Mouse (Mus musculus): ENCODE measurements around the gene Epsti1.
"Not testable (repeated sequence)": the region's sequence is repeated elsewhere in the genome, so short reads cannot be mapped to it uniquely, and the experiment has no call there.

The Epsti1 gene

GRCm38 (mm10) chr14:77904171-77904762, at the start of gene Epsti1:
Gene Epsti1, plus strand, starts transcription at chr14:77904239.
- DNase-seq (ENCODE audit: low read depth, low spot score), result no peak

GRCm38 (mm10) chr14:77859894-77860293, 44.1 kb upstream of the Epsti1 start:
- no peak for DNase-seq (ENCODE audit: low read depth, low spot score)

- no peak for DNase-seq (ENCODE audit: low read depth, low spot score)
Measured at GRCm38 (mm10) chr14:77860841-77861560, 43.0 kb upstream of the Epsti1 start.

GRCm38 (mm10) chr14:77864051-77864450, 40.0 kb upstream of the Epsti1 start:
- no peak for DNase-seq (ENCODE audit: low read depth, low spot score)

GRCm38 (mm10) chr14:77864510-77864909, 39.5 kb upstream of the Epsti1 start:
- no peak for DNase-seq (ENCODE audit: low read depth, low spot score)

- no peak for DNase-seq (ENCODE audit: low read depth, low spot score)
Measured at GRCm38 (mm10) chr14:77867601-77868000, 36.4 kb upstream of the Epsti1 start.

GRCm38 (mm10) chr14:77870926-77871325, 33.1 kb upstream of the Epsti1 start:
- DNase-seq (ENCODE audit: low read depth, low spot score), result no peak

- no peak for DNase-seq (ENCODE audit: low read depth, low spot score)
Measured at GRCm38 (mm10) chr14:77871380-77871975, 32.6 kb upstream of the Epsti1 start.

GRCm38 (mm10) chr14:77874304-77875241, 29.5 kb upstream of the Epsti1 start, which contains the start of gene Dnajc15:
Gene Dnajc15, minus strand, starts transcription at chr14:77875125.
- peak; percentile 65 for DNase-seq (ENCODE audit: low read depth, low spot score)

GRCm38 (mm10) chr14:77876199-77876598, 27.8 kb upstream of the Epsti1 start:
- DNase-seq (ENCODE audit: low read depth, low spot score), result no peak

GRCm38 (mm10) chr14:77877876-77878275, 26.2 kb upstream of the Epsti1 start:
- DNase-seq (ENCODE audit: low read depth, low spot score), result not testable (repeated sequence)

- no peak for DNase-seq (ENCODE audit: low read depth, low spot score)
Measured at GRCm38 (mm10) chr14:77881998-77882397, 22.0 kb upstream of the Epsti1 start.

GRCm38 (mm10) chr14:77882669-77883068, 21.4 kb upstream of the Epsti1 start:
- no peak for DNase-seq (ENCODE audit: low read depth, low spot score)

GRCm38 (mm10) chr14:77886376-77886775, 17.7 kb upstream of the Epsti1 start:
- DNase-seq (ENCODE audit: low read depth, low spot score), result no peak

GRCm38 (mm10) chr14:77886941-77887340, 17.1 kb upstream of the Epsti1 start:
- no peak for DNase-seq (ENCODE audit: low read depth, low spot score)

- DNase-seq (ENCODE audit: low read depth, low spot score), result no peak
Measured at GRCm38 (mm10) chr14:77889911-77890310, 14.1 kb upstream of the Epsti1 start.

GRCm38 (mm10) chr14:77895951-77896350, 8.1 kb upstream of the Epsti1 start:
- DNase-seq (ENCODE audit: low read depth, low spot score), result no peak

GRCm38 (mm10) chr14:77902541-77902940, 1.5 kb upstream of the Epsti1 start:
- DNase-seq (ENCODE audit: low read depth, low spot score), result no peak

GRCm38 (mm10) chr14:77905466-77905865, 1.4 kb downstream of the Epsti1 start:
- no peak for DNase-seq (ENCODE audit: low read depth, low spot score)

GRCm38 (mm10) chr14:77906586-77906985, 2.5 kb downstream of the Epsti1 start:
- DNase-seq (ENCODE audit: low read depth, low spot score), result no peak

- no peak for DNase-seq (ENCODE audit: low read depth, low spot score)
Measured at GRCm38 (mm10) chr14:77915776-77916175, 11.7 kb downstream of the Epsti1 start.

GRCm38 (mm10) chr14:77921641-77922040, 17.6 kb downstream of the Epsti1 start:
- DNase-seq (ENCODE audit: low read depth, low spot score), result no peak

Data from embryo, embryonic 11.5 days (tissue).